Mouse (Mus musculus) MEL (cell line): ENCODE measurements around the gene Rtf2.

ENCODE experiments used
- CTCF ChIP-seq, 3 experiments: IDR thresholded peaks in 2 of 3; conservative IDR thresholded peaks in 1 of 3; 2 replicates each; pipeline ENCODE4 v1.5.1; 2011 to 2012; ENCODE audit warnings: low read length in 3 of 3, low read depth in 2 of 3, mild to moderate bottlenecking in 2 of 3, improper control_type of control experiment in 1 of 3, inconsistent platforms in 1 of 3, mixed read lengths in 1 of 3, moderate library complexity in 1 of 3; ENCODE audit not compliant: control insufficient read depth in 1 of 3, insufficient read depth in 1 of 3, poor library complexity in 1 of 3, severe bottlenecking in 1 of 3
- EP300 ChIP-seq, 2 experiments: IDR thresholded peaks; 2 replicates each; pipeline ENCODE4 v1.6.1; 2011; ENCODE audit warnings: improper control_type of control experiment in 2 of 2, low read length in 2 of 2, low read depth in 1 of 2, mild to moderate bottlenecking in 1 of 2
- GATA1 ChIP-seq: IDR thresholded peaks from 2 replicates; pipeline ENCODE4 v1.6.1; 2011; ENCODE audit warnings: low read depth, low read length, improper control_type of control experiment
- TAL1 ChIP-seq: IDR thresholded peaks from 2 replicates; pipeline ENCODE4 v1.6.1; 2012; ENCODE audit warnings: mild to moderate bottlenecking, inconsistent platforms, low read length, moderate library complexity, mixed read lengths

- TF ChIP-seq TAL1 (no peak), EP300 (IDR thresholded peaks at IDR 0.05; ENCODE audit: low read depth in 1 of 2, low read length in 2 of 2) (no peak), GATA1 (no peak), CTCF (IDR thresholded peaks at IDR 0.05 in 2 of 3, conservative IDR thresholded peaks at IDR 0.05 in 1 of 3; ENCODE audit: control insufficient read depth in 1 of 3, insufficient read depth in 1 of 3, low read depth in 2 of 3, low read length in 3 of 3, poor library complexity in 1 of 3, severe bottlenecking in 1 of 3) (no peak)
These were observed 40.5 kb upstream of the Rtf2 start for GRCm38 (mm10) chr2:172399901-172400300.
